Mouse (Mus musculus): ENCODE measurements around the gene Relch. TPM values are rescaled to one million over a fixed set of nuclear protein-coding genes. Genes with fewer than 3 reads are reported as not detected.

Relch gene
- polyA plus RNA-seq, 1 experiment from 2014 or later: 24.2 TPM

- Histone ChIP-seq H3K9me3 (replicated peaks) (no peaks in the 10 kb centered on the region), H3K36me3 (no peaks in the 10 kb centered on the region), H3K4me3 (replicated peaks) (peak within 1 kb of the TSS; percentile 68), H3K9ac (peak within 1 kb of the TSS; percentile 60), H3K27ac (no peak within 1 kb of the TSS), H3K27me3 (peaks cover 35% of the 10 kb centered on the region), H3K4me2 (peak within 1 kb of the TSS; percentile 99), H3K4me1 (peaks cover 22% of the 10 kb centered on the region)
- ATAC-seq (replicated peaks; ENCODE audit: low FRiP score): peak; percentile 89
- WGBS: 3% methylated on average over 77 of the region's 77 CpGs
Observed at GRCm38 (mm10) chr1:105780457-105781364, 117.0 kb downstream of the Relch start, which contains the start of gene Tnfrsf11a. TSS of gene Tnfrsf11a (plus strand) at chr1:105780718.

GRCm38 (mm10) chr1:105781391-105782146 lies 117.9 kb downstream of the Relch start:
- H3K9ac ChIP-seq: no peak overlapping the region
- H3K4me3 ChIP-seq (replicated peaks): peak overlapping the region; percentile 68
- no peak overlapping the region for H3K27ac ChIP-seq
- H3K9me3 ChIP-seq (replicated peaks): no peaks in the 10 kb centered on the region
- 22% methylated on average over 12 of the region's 12 CpGs for WGBS
- peak overlapping the region; percentile 99 for H3K4me2 ChIP-seq
- ATAC-seq (replicated peaks; ENCODE audit: low FRiP score): no peak
- H3K4me1 ChIP-seq: peaks cover 22% of the 10 kb centered on the region
- H3K36me3 ChIP-seq: no peaks in the 10 kb centered on the region
- peaks cover 33% of the 10 kb centered on the region for H3K27me3 ChIP-seq

GRCm38 (mm10) chr1:105784257-105785016 lies 120.8 kb downstream of the Relch start:
- no peak for ATAC-seq (replicated peaks; ENCODE audit: low FRiP score)
- Histone ChIP-seq H3K4me1 (peaks cover 22% of the 10 kb centered on the region), H3K27ac (peak overlapping the region; percentile 60; the same call in 1 of the 2 replicates), H3K9ac (no peak overlapping the region), H3K27me3 (peaks cover 27% of the 10 kb centered on the region), H3K36me3 (no peaks in the 10 kb centered on the region), H3K4me2 (no peak overlapping the region), H3K4me3 (replicated peaks) (no peak overlapping the region), H3K9me3 (replicated peaks) (no peaks in the 10 kb centered on the region)
- 38% methylated on average over 5 of the region's 5 CpGs for WGBS

- ATAC-seq (replicated peaks; ENCODE audit: low FRiP score): no peak
- Histone ChIP-seq H3K36me3 (no peaks in the 10 kb centered on the region), H3K27me3 (peaks cover 22% of the 10 kb centered on the region), H3K4me3 (replicated peaks) (no peak overlapping the region), H3K9me3 (replicated peaks) (no peaks in the 10 kb centered on the region), H3K27ac (peak overlapping the region; percentile 60; the same call in 1 of the 2 replicates), H3K9ac (no peak overlapping the region), H3K4me1 (peaks cover 19% of the 10 kb centered on the region), H3K4me2 (0 out of 2 replicates have a peak overlapping the region, but pooled peaks have one; percentile 7)
- WGBS: 60% methylated on average over 4 of the region's 4 CpGs
Observed at GRCm38 (mm10) chr1:105785146-105785545, 121.5 kb downstream of the Relch start.

GRCm38 (mm10) chr1:105786731-105787357 lies 123.2 kb downstream of the Relch start:
- WGBS: 62% methylated on average over 6 of the region's 6 CpGs
- H3K27ac ChIP-seq: peak overlapping the region; percentile 15; the same call in 1 of the 2 replicates

GRCm38 (mm10) chr1:105790103-105790502 lies 126.4 kb downstream of the Relch start:
- ATAC-seq (replicated peaks; ENCODE audit: low FRiP score): no peak
- no peak overlapping the region for H3K9ac ChIP-seq
- H3K27ac ChIP-seq: no peak overlapping the region
- H3K4me1 ChIP-seq: peaks cover 2% of the 10 kb centered on the region; the same call in 1 of the 2 replicates
- no peak overlapping the region for H3K4me2 ChIP-seq
- H3K9me3 ChIP-seq (replicated peaks): no peaks in the 10 kb centered on the region
- 90% methylated on average over 3 of the region's 3 CpGs for WGBS
- H3K4me3 ChIP-seq (replicated peaks): no peak overlapping the region
- H3K27me3 ChIP-seq: no peaks in the 10 kb centered on the region
- H3K36me3 ChIP-seq: no peaks in the 10 kb centered on the region

More at GRCm38 (mm10) chr1:105786731-105787357, 123.2 kb downstream of the Relch start:
- H3K4me1 ChIP-seq: peaks cover 5% of the 10 kb centered on the region
- no peaks in the 10 kb centered on the region for H3K9me3 ChIP-seq (replicated peaks)
- ATAC-seq (replicated peaks; ENCODE audit: low FRiP score): no peak
- H3K4me3 ChIP-seq (replicated peaks): no peak overlapping the region
- no peak overlapping the region for H3K4me2 ChIP-seq
- H3K9ac ChIP-seq: no peak overlapping the region
- no peaks in the 10 kb centered on the region for H3K36me3 ChIP-seq
- peaks cover 7% of the 10 kb centered on the region; the same call in 1 of the 2 replicates for H3K27me3 ChIP-seq

GRCm38 (mm10) chr1:105794670-105795069 lies 131.0 kb downstream of the Relch start:
- no peak overlapping the region for H3K27ac ChIP-seq
- WGBS: 69% methylated on average over 6 of the region's 6 CpGs
- H3K27me3 ChIP-seq: no peaks in the 10 kb centered on the region
- no peak for ATAC-seq (replicated peaks; ENCODE audit: low FRiP score)
- no peaks in the 10 kb centered on the region for H3K36me3 ChIP-seq
- no peak overlapping the region for H3K4me3 ChIP-seq (replicated peaks)
- H3K9me3 ChIP-seq (replicated peaks): no peaks in the 10 kb centered on the region
- H3K9ac ChIP-seq: no peak overlapping the region
- H3K4me2 ChIP-seq: no peak overlapping the region
- H3K4me1 ChIP-seq: no peaks in the 10 kb centered on the region

- no peak overlapping the region for H3K4me3 ChIP-seq (replicated peaks)
- H3K4me1 ChIP-seq: no peaks in the 10 kb centered on the region
- H3K9me3 ChIP-seq (replicated peaks): no peaks in the 10 kb centered on the region
- no peak overlapping the region for H3K4me2 ChIP-seq
- H3K27ac ChIP-seq: no peak overlapping the region
- ATAC-seq (replicated peaks; ENCODE audit: low FRiP score): no peak
- 90% methylated on average over 4 of the region's 4 CpGs for WGBS
- H3K9ac ChIP-seq: no peak overlapping the region
- H3K27me3 ChIP-seq: no peaks in the 10 kb centered on the region
- no peaks in the 10 kb centered on the region for H3K36me3 ChIP-seq
Observed at GRCm38 (mm10) chr1:105795705-105796104, 132.0 kb downstream of the Relch start.

GRCm38 (mm10) chr1:105800570-105800969 lies 136.9 kb downstream of the Relch start:
- WGBS: 89% methylated on average over 6 of the region's 6 CpGs
- ATAC-seq (replicated peaks; ENCODE audit: low FRiP score): no peak
- Histone ChIP-seq H3K36me3 (no peaks in the 10 kb centered on the region), H3K27ac (no peak overlapping the region), H3K4me2 (no peak overlapping the region), H3K9me3 (replicated peaks) (no peaks in the 10 kb centered on the region), H3K4me1 (peaks cover 2% of the 10 kb centered on the region; the same call in 1 of the 2 replicates), H3K9ac (no peak overlapping the region), H3K27me3 (no peaks in the 10 kb centered on the region), H3K4me3 (replicated peaks) (no peak overlapping the region)

GRCm38 (mm10) chr1:105801252-105801651 lies 137.6 kb downstream of the Relch start:
- Histone ChIP-seq H3K27me3 (no peaks in the 10 kb centered on the region), H3K4me2 (no peak overlapping the region), H3K27ac (no peak overlapping the region), H3K4me1 (peaks cover 2% of the 10 kb centered on the region; the same call in 1 of the 2 replicates), H3K9ac (no peak overlapping the region), H3K9me3 (replicated peaks) (no peaks in the 10 kb centered on the region), H3K4me3 (replicated peaks) (no peak overlapping the region), H3K36me3 (no peaks in the 10 kb centered on the region)
- no peak for ATAC-seq (replicated peaks; ENCODE audit: low FRiP score)

- WGBS: 62% methylated on average over 6 of the region's 6 CpGs
- no peaks in the 10 kb centered on the region for H3K9me3 ChIP-seq (replicated peaks)
- no peaks in the 10 kb centered on the region for H3K27me3 ChIP-seq
- no peaks in the 10 kb centered on the region for H3K36me3 ChIP-seq
- no peak overlapping the region for H3K27ac ChIP-seq
- no peak overlapping the region for H3K4me2 ChIP-seq
- H3K9ac ChIP-seq: no peak overlapping the region
- peaks cover 2% of the 10 kb centered on the region; the same call in 1 of the 2 replicates for H3K4me1 ChIP-seq
- no peak overlapping the region for H3K4me3 ChIP-seq (replicated peaks)
- no peak for ATAC-seq (replicated peaks; ENCODE audit: low FRiP score)
Observed at GRCm38 (mm10) chr1:105802941-105803340, 139.3 kb downstream of the Relch start.

Measured in kidney, embryonic 15.5 days (tissue).